Mouse (Mus musculus) B cell, adult 2 months (primary cell): ENCODE data around the gene Scrt2.
A peak's percentile ranks its signal among the peaks of the same experiment; 100 is the strongest.

Experiments
- DNase-seq, 2 experiments: peaks; one replicate each; pipeline ENCODE4 v3.0.0; 2022

Gene Scrt2

DNA sequence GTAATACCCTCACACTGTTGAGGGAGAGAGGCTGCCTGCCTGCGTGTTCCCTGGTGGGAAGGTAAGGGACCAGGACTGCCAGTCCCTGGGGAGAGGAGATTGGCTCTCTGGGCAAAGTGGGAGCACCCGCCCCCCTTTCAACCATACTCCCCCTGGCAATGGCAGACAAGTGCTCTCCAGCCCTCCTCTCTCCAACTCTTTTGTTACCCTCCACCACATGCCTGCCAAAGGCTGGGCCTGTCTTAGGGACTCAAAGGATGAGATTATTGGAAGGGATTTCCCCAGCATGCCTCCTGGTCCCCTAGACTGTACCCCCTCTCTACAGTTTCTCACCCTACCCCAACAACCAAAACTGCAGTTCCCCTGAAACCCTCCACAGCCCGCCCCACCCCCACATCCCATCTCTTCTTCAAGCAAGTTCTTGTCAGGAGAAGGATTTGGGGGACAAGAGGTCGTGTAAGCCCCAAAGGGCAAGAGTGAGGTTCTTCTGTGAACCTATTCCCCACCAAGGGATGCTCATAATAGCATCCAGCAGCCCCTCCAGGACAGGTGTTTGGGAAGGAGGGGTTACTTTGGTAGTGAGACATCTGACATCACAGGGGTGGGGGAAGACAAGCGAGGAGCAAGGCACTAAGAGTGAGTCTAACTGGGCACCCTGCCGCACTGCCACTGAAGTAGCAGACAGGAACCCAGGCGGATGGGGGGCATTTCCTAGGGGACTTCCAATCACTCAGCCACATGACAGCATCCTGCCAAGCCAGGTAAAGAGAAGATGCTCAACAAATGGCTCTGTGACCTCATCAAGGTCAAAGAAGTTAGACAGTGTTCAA, 1.3 kb downstream of the Scrt2 start:
- DNase-seq = no peak

DNA sequence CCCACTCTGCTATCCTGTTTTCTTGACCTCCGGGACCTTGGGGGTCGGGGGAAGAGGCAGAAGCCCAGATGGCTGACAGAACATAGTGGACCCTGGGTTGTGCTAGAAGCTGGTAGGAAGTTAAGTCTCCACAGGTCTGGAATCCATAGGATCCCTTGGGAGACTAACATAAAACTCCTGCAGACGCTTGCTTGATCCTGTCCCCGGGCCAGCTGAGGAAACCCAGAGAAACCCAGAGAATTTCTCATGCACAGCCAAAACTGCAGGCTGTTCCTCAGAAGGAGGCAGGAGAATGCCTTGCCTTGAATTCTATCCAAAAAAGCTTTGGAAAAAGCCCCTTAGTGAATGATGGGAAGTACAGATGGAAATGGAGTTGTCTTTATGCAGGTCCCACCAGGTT, 2.1 kb downstream of the Scrt2 start:
- no peak for DNase-seq

GRCm38 (mm10) chr2:152084298-152084697, 3.0 kb downstream of the Scrt2 start:
- no peak for DNase-seq

DNA sequence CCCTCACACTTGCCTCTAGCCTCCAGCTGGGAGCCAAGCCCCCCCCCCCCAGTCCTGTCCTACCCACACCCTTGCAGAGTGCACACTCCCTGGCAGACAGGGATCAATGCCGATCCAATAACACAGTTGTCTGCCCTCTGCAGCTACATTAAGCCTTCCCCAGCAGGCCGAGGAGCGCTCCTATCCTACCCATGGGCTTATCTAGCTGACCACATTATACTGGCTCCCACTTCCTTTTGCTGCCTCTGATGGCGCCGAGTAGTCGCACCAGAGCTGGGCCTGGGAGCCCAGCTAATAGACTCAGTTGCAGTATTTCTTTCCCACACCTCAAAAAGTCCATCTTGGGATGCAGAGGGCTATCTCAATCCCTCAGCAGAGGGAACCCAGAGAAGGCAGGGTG, 4.1 kb downstream of the Scrt2 start:
- DNase-seq = no peak

DNA sequence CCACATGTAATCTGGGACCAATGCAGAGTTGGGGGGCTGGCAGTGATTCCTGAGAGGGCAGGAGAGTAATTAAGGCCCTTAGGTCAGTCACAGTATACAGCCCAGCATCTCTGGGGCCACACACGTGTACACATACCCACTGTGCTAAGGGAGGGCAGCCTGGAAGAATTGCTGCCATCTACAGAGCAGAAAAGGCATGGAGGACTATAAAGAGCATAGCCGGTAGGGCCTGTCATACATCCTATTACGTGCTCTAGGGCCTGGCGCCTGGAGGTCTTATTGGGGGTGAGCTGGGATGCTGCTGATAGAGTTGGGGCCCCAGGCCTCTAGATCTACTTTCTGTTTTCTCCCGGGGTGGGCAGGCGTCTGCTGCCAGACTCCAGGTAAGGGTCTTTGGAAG, 5.1 kb downstream of the Scrt2 start:
- no peak for DNase-seq

DNA sequence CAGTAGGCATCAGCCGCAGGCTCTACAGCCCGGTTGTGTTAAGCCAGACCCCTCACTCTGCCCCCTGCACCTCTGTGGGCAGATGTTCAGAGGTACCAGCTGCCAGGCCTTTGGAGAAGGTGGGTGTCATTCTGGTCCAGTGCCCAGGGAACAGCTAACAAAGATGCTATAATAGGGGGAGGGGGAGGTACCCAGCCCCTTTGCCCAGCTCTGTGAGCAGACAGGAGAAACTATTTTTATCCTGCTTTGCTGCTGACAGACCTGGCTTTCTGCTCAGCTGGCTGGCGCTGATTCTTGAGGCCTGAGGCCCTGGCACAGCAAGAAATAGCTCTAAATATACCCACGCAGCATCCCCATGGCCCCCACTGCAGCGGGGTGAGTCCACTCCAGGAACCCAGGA, 5.8 kb downstream of the Scrt2 start:
- DNase-seq = no peak

DNA sequence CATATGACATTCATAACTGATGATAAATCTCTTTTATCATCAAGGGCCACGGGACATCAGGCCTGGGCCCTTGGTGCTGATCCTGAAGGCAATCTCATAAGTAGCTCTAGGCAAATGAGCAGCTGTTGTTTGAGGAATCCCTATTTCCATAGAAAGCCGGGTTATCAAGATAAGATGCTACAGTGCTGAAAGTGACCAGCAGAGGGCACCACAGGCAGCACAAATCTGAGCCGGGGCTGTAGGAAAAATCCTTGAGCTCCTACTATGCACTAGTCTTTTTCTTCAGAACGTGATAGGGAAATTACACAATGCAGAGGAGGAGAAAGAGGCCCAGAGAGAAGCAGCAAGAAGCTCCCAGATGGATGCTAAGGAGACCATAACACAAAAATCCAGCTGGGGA, 7.7 kb downstream of the Scrt2 start:
- peak; percentile 45 to 46 for DNase-seq

- DNase-seq = no peak
These were observed 8.3 kb downstream of the Scrt2 start for GRCm38 (mm10) chr2:152089581-152089980.

GRCm38 (mm10) chr2:152090486-152090885, 9.2 kb downstream of the Scrt2 start:
- no peak for DNase-seq

DNA sequence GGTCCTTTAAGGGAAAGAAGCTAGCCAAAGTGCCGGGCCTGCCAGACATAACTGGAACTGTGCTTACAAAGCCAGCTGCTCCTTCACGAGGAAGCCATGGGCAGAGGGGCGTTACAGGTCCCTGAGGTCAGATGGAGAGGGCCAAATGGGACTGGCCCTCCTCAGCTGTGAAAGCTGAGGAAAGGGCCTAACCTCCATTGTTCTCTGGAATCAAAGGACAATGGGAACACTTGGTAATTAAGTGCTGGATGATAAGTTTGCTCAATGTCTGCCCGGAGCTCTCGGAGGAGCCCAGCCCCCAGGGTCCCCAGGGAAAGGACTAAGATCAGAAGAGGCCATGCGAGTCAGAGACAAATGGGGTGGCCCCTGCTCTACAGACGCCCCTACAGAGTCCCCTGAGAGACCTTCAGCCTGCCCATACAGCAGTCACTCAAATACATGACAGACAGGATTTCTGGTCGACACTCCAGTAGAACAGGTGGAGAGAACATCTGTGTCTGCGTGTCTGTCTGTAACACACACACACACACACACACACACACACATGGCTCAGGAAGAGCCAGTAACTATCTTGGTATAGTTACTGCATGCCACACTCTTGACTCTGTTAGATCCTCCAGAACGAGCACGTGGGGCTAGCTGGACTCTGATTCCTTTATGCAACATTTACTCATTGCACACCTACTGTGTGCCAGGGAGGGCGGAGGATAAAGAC, 10.2 kb downstream of the Scrt2 start:
- no peak for DNase-seq

GRCm38 (mm10) chr2:152092927-152093326, 11.6 kb downstream of the Scrt2 start:
- DNase-seq = no peak

DNA sequence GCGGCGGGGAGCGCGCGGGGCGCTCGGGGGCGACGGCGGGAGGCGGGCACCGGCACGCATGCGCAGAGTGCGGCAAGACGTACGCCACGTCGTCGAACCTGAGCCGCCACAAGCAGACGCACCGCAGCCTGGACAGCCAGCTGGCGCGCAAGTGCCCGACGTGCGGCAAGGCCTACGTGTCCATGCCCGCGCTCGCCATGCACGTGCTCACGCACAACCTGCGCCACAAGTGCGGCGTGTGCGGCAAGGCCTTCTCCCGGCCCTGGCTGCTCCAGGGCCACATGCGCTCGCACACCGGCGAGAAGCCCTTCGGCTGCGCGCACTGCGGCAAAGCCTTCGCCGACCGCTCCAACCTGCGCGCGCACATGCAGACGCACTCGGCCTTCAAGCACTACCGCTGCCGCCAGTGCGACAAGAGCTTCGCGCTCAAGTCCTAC, 12.0 kb downstream of the Scrt2 start:
- DNase-seq = no peak

- DNase-seq = no peak
These were observed 13.7 kb downstream of the Scrt2 start for GRCm38 (mm10) chr2:152094856-152095545.

DNA sequence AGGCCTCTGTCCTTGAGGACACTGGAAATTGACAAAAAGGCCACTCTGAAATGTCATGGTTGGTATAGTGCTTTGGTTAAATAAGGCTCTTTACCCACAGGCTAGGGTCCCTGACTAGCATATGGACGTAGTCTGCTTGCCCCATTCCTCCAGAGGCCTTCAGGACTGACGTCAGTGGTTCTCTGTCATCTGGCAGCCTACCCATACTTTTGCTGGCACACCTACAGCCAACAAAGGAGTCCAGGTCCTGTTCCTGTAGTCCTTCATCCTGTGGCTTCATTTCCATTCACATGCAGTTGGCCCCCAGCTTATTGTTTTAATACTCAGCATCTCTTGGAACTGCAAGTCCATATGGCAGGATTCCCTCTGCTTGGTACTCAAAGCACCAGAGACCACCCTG, 15.6 kb downstream of the Scrt2 start:
- no peak for DNase-seq

GRCm38 (mm10) chr2:152097916-152098315, 16.6 kb downstream of the Scrt2 start:
- DNase-seq = no peak

GRCm38 (mm10) chr2:152099538-152099937, 18.2 kb downstream of the Scrt2 start:
- no peak for DNase-seq

DNA sequence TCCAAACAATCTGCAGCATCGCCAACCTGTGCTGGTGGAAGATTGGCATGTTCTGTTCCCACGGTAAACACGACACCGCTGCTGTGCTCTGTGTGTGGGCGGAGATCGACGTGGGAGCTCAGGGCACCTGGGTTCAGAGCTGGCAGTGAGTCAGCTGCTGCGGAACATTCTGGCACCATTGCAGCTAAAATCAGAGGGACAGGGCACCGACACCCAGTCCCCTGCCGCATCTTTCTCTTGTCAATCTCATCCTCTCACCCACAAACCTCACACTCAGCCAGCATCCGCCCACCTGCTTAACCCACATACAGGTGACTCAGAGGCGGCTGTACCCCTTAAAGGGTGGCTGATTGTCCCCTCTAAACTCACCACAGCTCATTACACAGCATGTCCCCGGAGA, 20.4 kb downstream of the Scrt2 start:
- DNase-seq = no peak

DNA sequence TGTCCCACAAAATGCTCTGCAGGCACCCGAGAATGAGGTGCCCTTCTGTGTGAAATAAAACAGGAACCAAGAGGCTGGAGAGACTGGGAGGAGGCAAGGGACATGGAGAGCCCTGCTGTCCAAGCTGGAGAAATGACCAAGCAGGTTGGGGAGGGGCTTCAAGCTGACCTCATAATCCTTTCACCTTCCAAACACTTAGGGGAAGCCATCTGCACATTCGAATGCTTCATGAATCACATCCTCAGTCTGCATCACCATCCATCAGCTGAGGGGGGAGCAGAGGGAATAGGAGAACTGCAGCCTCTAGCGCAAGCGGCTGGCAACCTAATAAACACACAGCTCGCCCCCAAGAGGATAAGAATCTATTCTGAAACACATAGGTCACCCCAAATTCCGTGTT, 21.0 kb downstream of the Scrt2 start:
- no peak for DNase-seq

DNA sequence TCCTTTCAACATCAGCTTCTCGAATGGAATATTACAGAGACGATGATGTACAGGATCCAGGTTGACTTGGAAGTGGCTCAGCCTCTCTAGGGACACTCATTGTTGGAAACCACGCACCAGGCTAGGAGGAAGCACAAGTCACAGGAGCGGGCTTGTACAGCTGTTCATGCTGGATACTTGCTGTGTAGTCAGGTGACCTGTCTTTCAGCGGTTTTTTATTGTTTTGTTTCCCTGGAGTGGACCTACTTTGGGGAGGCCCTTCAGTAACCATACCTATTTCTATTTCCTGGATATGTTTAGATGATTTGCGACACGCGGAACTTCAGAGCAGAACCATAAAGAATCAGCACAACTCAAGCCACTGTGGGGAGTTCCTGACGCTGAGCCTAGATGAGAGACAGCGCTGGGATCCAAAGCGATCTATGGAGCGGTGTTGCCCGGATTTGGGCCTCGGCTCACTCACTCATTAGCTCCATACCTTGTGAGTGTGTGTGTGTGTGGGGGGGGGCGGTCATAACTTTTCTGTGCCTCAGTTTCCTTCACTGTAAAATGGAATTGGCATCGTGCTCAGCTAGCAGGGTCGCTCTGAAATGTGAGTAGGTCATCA, 23.5 kb downstream of the Scrt2 start:
- no peak for DNase-seq

- DNase-seq = peak; percentile 37 to 38
These were observed 24.2 kb downstream of the Scrt2 start, which contains the start of gene Srxn1 for GRCm38 (mm10) chr2:152105318-152106224. TSS of gene Srxn1 (plus strand) at chr2:152105516.

- DNase-seq = no peak
These were observed 24.9 kb downstream of the Scrt2 start for GRCm38 (mm10) chr2:152106225-152106595.

DNA sequence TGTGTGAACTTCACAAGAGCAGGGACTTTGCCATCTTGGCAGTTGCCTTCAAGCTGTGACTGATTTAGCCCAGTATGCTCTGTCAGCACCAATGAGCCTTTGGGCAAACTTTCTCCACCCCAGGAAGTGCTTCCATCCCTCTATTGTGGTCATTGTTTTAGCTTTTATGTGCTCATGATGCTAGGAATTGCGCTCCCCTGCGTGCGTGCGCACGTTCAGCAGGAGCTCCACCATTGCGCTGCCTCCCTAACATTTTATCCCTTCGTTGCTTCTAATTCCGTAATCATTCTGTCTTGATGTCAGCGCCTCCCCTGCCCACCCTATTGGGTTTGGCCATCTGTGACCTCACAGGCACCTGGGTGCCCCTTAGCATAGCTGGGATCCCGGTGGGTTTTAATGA, 25.3 kb downstream of the Scrt2 start:
- no peak for DNase-seq
